Mouse (Mus musculus) erythroblast, embryonic 14.5 days (primary cell): ENCODE measurements at regions not wholly inside any gene's neighbourhood (a gene's known extent, or its start where the extent isn't known, plus 50 kb on each side); places are given as distances from the start of the nearest gene placed in this dataset.

Experiments
- H3K27me3 ChIP-seq: 2 replicates; pipeline ENCODE4 v1.6.1; 2012; ENCODE audit warnings: inconsistent platforms; ENCODE audit not compliant: control insufficient read depth
- H3K36me3 ChIP-seq: 2 replicates; pipeline ENCODE4 v1.6.1; 2012; ENCODE audit warnings: mild to moderate bottlenecking, inconsistent platforms; ENCODE audit not compliant: control insufficient read depth
- H3K4me1 ChIP-seq: 2 replicates; pipeline ENCODE4 v1.6.1; 2012; ENCODE audit warnings: inconsistent platforms; ENCODE audit not compliant: control insufficient read depth
- H3K4me3 ChIP-seq: replicated peaks from 2 replicates; pipeline ENCODE3; 2012; ENCODE audit warnings: moderate library complexity, mild to moderate bottlenecking, inconsistent platforms
- H3K9me3 ChIP-seq: 2 replicates; pipeline ENCODE4 v1.6.1; 2012; ENCODE audit warnings: low read length, inconsistent platforms, mixed read lengths; ENCODE audit not compliant: control insufficient read depth
- GATA1 ChIP-seq: IDR thresholded peaks from 2 replicates; pipeline ENCODE4 v1.6.1; 2012; ENCODE audit warnings: low read length, inconsistent platforms, mixed read lengths
- TAL1 ChIP-seq: IDR thresholded peaks from 3 replicates; pipeline ENCODE4 v1.6.1; 2012; ENCODE audit warnings: low read length, inconsistent platforms, mixed read lengths

GRCm38 (mm10) chr16:50001662-50002455 lies 201.5 kb downstream of the Cd47 start:
- Histone ChIP-seq H3K27me3 (no peaks in the 10 kb centered on the region), H3K4me3 (no peak overlapping the region), H3K4me1 (no peaks in the 10 kb centered on the region), H3K9me3 (no peaks in the 10 kb centered on the region), H3K36me3 (no peaks in the 10 kb centered on the region)
- TF ChIP-seq GATA1 (no peak), TAL1 (no peak)

GRCm38 (mm10) chr16:50002456-50002788 lies 202.1 kb downstream of the Cd47 start:
- TF ChIP-seq GATA1 (no peak), TAL1 (no peak)
- H3K27me3 ChIP-seq = no peaks in the 10 kb centered on the region
- H3K36me3 ChIP-seq = no peaks in the 10 kb centered on the region
- no peaks in the 10 kb centered on the region for H3K4me1 ChIP-seq
- no peaks in the 10 kb centered on the region for H3K9me3 ChIP-seq
- no peak overlapping the region for H3K4me3 ChIP-seq

GRCm38 (mm10) chr16:50009046-50009445 lies 208.7 kb downstream of the Cd47 start:
- H3K4me1 ChIP-seq = no peaks in the 10 kb centered on the region
- no peaks in the 10 kb centered on the region for H3K27me3 ChIP-seq
- H3K9me3 ChIP-seq = no peaks in the 10 kb centered on the region
- no peaks in the 10 kb centered on the region for H3K36me3 ChIP-seq
- no peak overlapping the region for H3K4me3 ChIP-seq
- TF ChIP-seq TAL1 = no peak
- TF ChIP-seq GATA1 = no peak

GRCm38 (mm10) chr16:50009542-50009941 lies 209.2 kb downstream of the Cd47 start:
- Histone ChIP-seq H3K4me1 (no peaks in the 10 kb centered on the region), H3K9me3 (no peaks in the 10 kb centered on the region), H3K4me3 (no peak overlapping the region), H3K27me3 (no peaks in the 10 kb centered on the region), H3K36me3 (no peaks in the 10 kb centered on the region)
- TF ChIP-seq GATA1 (no peak), TAL1 (no peak)

- Histone ChIP-seq H3K27me3 (no peaks in the 10 kb centered on the region), H3K4me3 (no peak overlapping the region), H3K36me3 (no peaks in the 10 kb centered on the region), H3K9me3 (no peaks in the 10 kb centered on the region), H3K4me1 (no peaks in the 10 kb centered on the region)
- no peak for TF ChIP-seq GATA1
- no peak for TF ChIP-seq TAL1
These were observed 209.7 kb downstream of the Cd47 start for GRCm38 (mm10) chr16:50010074-50010473.

- no peak for TF ChIP-seq TAL1
- no peak for TF ChIP-seq GATA1
- Histone ChIP-seq H3K27me3 (no peaks in the 10 kb centered on the region), H3K4me3 (no peak overlapping the region), H3K4me1 (no peaks in the 10 kb centered on the region), H3K36me3 (no peaks in the 10 kb centered on the region), H3K9me3 (no peaks in the 10 kb centered on the region)
These were observed 210.2 kb downstream of the Cd47 start for GRCm38 (mm10) chr16:50010532-50010971.

- H3K4me3 ChIP-seq = no peak overlapping the region
- no peaks in the 10 kb centered on the region for H3K36me3 ChIP-seq
- H3K4me1 ChIP-seq = peaks cover 2% of the 10 kb centered on the region; the same call in 1 of the 2 replicates
- H3K9me3 ChIP-seq = no peaks in the 10 kb centered on the region
- no peak for TF ChIP-seq TAL1
- TF ChIP-seq GATA1 = no peak
- H3K27me3 ChIP-seq = no peaks in the 10 kb centered on the region
These were observed 223.6 kb downstream of the Cd47 start for GRCm38 (mm10) chr16:50023885-50024284.

- no peaks in the 10 kb centered on the region for H3K27me3 ChIP-seq
- peaks cover 2% of the 10 kb centered on the region; the same call in 1 of the 2 replicates for H3K4me1 ChIP-seq
- no peak for TF ChIP-seq GATA1
- TF ChIP-seq TAL1 = no peak
- H3K9me3 ChIP-seq = no peaks in the 10 kb centered on the region
- no peak overlapping the region for H3K4me3 ChIP-seq
- no peaks in the 10 kb centered on the region for H3K36me3 ChIP-seq
These were observed 226.0 kb downstream of the Cd47 start for GRCm38 (mm10) chr16:50026100-50026884.

- H3K4me3 ChIP-seq = no peak overlapping the region
- peaks cover 2% of the 10 kb centered on the region; the same call in 1 of the 2 replicates for H3K4me1 ChIP-seq
- TF ChIP-seq GATA1 = no peak
- TF ChIP-seq TAL1 = no peak
- no peaks in the 10 kb centered on the region for H3K36me3 ChIP-seq
- no peaks in the 10 kb centered on the region for H3K27me3 ChIP-seq
- H3K9me3 ChIP-seq = no peaks in the 10 kb centered on the region
These were observed 226.9 kb downstream of the Cd47 start for GRCm38 (mm10) chr16:50027189-50027588.
